In genomic region chr9:49745696-49746095, GRCm38 (mm10) we compare ENCODE assay signal across 11 mouse cellular contexts. TPM values are rescaled to one million over a fixed set of nuclear protein-coding genes. Genes with fewer than 3 reads are reported as not detected.
DNase-seq lines count a peak whose midpoint lies in the region; ATAC-seq and TF ChIP-seq lines count a peak whose summit lies in the region.
"Had no signal": no experiment of that assay in that cellular context is flagged by ENCODE, and none has a peak within 500 bp of the region (broad histone marks: within the 10 kb centered on the region; RNA-seq: fewer than 3 reads in every experiment).

No protein-coding gene starts in this region.

- TF ChIP-seq EP300 in stomach, postnatal 0 days (optimal IDR thresholded peaks at IDR 0.05) = no peak

- H3K9ac ChIP-seq in heart, embryonic 11.5 days (ENCODE audit: low read depth, low read length) = no peak overlapping the region
- H3K9ac ChIP-seq in forebrain, embryonic 12.5 days = no peak overlapping the region
- no peak overlapping the region for H3K9ac ChIP-seq in stomach, postnatal 0 days (ENCODE audit: low read length)
- H3K9ac ChIP-seq: limb, embryonic 15.5 days had no signal

- no peaks in the 10 kb centered on the region for H3K9me3 ChIP-seq in heart, embryonic 11.5 days (replicated peaks; ENCODE audit: control insufficient read depth, low read length)
- no peaks in the 10 kb centered on the region for H3K9me3 ChIP-seq in forebrain, embryonic 12.5 days
- no peaks in the 10 kb centered on the region for H3K9me3 ChIP-seq in stomach, postnatal 0 days (ENCODE audit: control insufficient read depth, low read length)
- H3K9me3 ChIP-seq: limb, embryonic 15.5 days had no signal

- peak; percentile 16 for DNase-seq in heart, postnatal 4 days
- DNase-seq in NIH3T3 (ENCODE audit: low read depth) = peak; percentile 15
- peak; percentile 72 for DNase-seq in mesoderm, embryonic 11.5 days (ENCODE audit: low read depth, low spot score)
- no peak for DNase-seq in urinary bladder, postnatal 25 days (ENCODE audit: low spot score)
- no peak for DNase-seq in stomach, postnatal 0 days (ENCODE audit: low spot score)
- no peak for DNase-seq in adrenal gland, adult 2 months
- DNase-seq: kidney, adult 18-20 months; right cerebral cortex, postnatal 25 days had no signal

- H3K4me1 ChIP-seq in heart, embryonic 11.5 days (ENCODE audit: control insufficient read depth, insufficient read depth, low read length) = no peaks in the 10 kb centered on the region
- peaks cover 31% of the 10 kb centered on the region for H3K4me1 ChIP-seq in forebrain, embryonic 12.5 days
- no peaks in the 10 kb centered on the region for H3K4me1 ChIP-seq in stomach, postnatal 0 days (replicated peaks; ENCODE audit: control insufficient read depth, insufficient read depth)

- no peaks in the 10 kb centered on the region for H3K36me3 ChIP-seq in heart, embryonic 11.5 days (ENCODE audit: control insufficient read depth, insufficient read depth, low read length)
- no peaks in the 10 kb centered on the region for H3K36me3 ChIP-seq in forebrain, embryonic 12.5 days (replicated peaks)
- no peaks in the 10 kb centered on the region for H3K36me3 ChIP-seq in stomach, postnatal 0 days (ENCODE audit: control insufficient read depth, insufficient read depth, low read length)
- H3K36me3 ChIP-seq: limb, embryonic 15.5 days had no signal

- H3K27ac ChIP-seq in heart, embryonic 11.5 days (ENCODE audit: low read depth, low read length) = no peak overlapping the region
- no peak overlapping the region for H3K27ac ChIP-seq in forebrain, embryonic 12.5 days
- no peak overlapping the region for H3K27ac ChIP-seq in stomach, postnatal 0 days (replicated peaks)

- no peaks in the 10 kb centered on the region for H3K27me3 ChIP-seq in heart, embryonic 11.5 days (ENCODE audit: control insufficient read depth, insufficient read depth, low read length)
- H3K27me3 ChIP-seq in forebrain, embryonic 12.5 days = no peaks in the 10 kb centered on the region
- H3K27me3 ChIP-seq in stomach, postnatal 0 days (ENCODE audit: control insufficient read depth, insufficient read depth, low read length) = no peaks in the 10 kb centered on the region
- H3K27me3 ChIP-seq: limb, embryonic 15.5 days had no signal

- H3K4me2 ChIP-seq in heart, embryonic 11.5 days = no peak overlapping the region
- no peak overlapping the region for H3K4me2 ChIP-seq in forebrain, embryonic 12.5 days
- no peak overlapping the region for H3K4me2 ChIP-seq in stomach, postnatal 0 days (replicated peaks; ENCODE audit: low read depth)
- H3K4me2 ChIP-seq: limb, embryonic 15.5 days had no signal

- no peak for ATAC-seq in heart, embryonic 11.5 days (replicated peaks; ENCODE audit: insufficient number of reproducible peaks, low FRiP score, low TSS enrichment)
- peak; percentile 82; the same call in 1 of the 2 replicates for ATAC-seq in forebrain, embryonic 12.5 days (ENCODE audit: low FRiP score)
- ATAC-seq in stomach, postnatal 0 days (ENCODE audit: low FRiP score, low TSS enrichment) = no peak

- no peak overlapping the region for H3K4me3 ChIP-seq in heart, embryonic 11.5 days (ENCODE audit: low read depth, low read length)
- H3K4me3 ChIP-seq in forebrain, embryonic 12.5 days (replicated peaks) = no peak overlapping the region
- H3K4me3 ChIP-seq in stomach, postnatal 0 days (ENCODE audit: low read depth, low read length) = no peak overlapping the region
- H3K4me3 ChIP-seq: limb, embryonic 15.5 days had no signal

- no peak for TF ChIP-seq CTCF in stomach, postnatal 0 days (IDR thresholded peaks at IDR 0.05; ENCODE audit: low read depth)

- 59% methylated on average over 4 of the region's 4 CpGs for WGBS in heart, embryonic 11.5 days (ENCODE audit: insufficient replicate concordance)
- 33% methylated on average over 4 of the region's 4 CpGs for WGBS in forebrain, embryonic 12.5 days
- 38% methylated on average over 4 of the region's 4 CpGs for WGBS in stomach, postnatal 0 days

RNA-seq across cellular contexts. Expression of gene Ncam1, which starts 53.0 kb away (rescaled TPM):
- 10 to 100 TPM; 88.4 to 90.0 TPM for total RNA-seq in heart, postnatal 4 days (2021)
- 39.8 and 50.5 TPM in 2 replicates for polyA plus RNA-seq in heart, embryonic 11.5 days (2014; fragmentation: Nextera tagmentation; extraction: Ambion mirVana)
- 132 and 161 TPM in 2 replicates for polyA plus RNA-seq in forebrain, embryonic 12.5 days (2016; fragmentation: Nextera tagmentation; extraction: Ambion mirVana)
- 32.9 and 34.0 TPM in 2 replicates for polyA plus RNA-seq in stomach, postnatal 0 days (2015; fragmentation: Nextera tagmentation; extraction: Ambion mirVana)
- 10 to 100 TPM; 44.0 to 50.3 TPM for total RNA-seq in adrenal gland, adult 2 months (2021)
- polyA plus RNA-seq in adrenal gland, adult 2 months (2012; rRNA removed) = 3.0 and 3.3 TPM in 2 replicates

Comparison
In these comparisons a context has a peak if more than half of its experiments do, and no peak if none do; other contexts are left out.
1. DNase-seq: peak in heart, postnatal 4 days (single experiment), NIH3T3 (single experiment) and mesoderm, embryonic 11.5 days (single experiment); none in urinary bladder, postnatal 25 days (single experiment), stomach, postnatal 0 days (single experiment) and adrenal gland, adult 2 months (single experiment).